Mouse (Mus musculus) lung, adult 2 months (tissue): ENCODE measurements around the gene Gm21964. TPM values are rescaled to one million over a fixed set of nuclear protein-coding genes. Genes with fewer than 3 reads are reported as not detected.
A peak's percentile ranks its signal among the peaks of the same experiment; 100 is the strongest.

Experiments
- DNase-seq: peaks from one replicate; pipeline ENCODE4 v3.0.0; 2022
- H3K4me1 ChIP-seq: fragments of 200-500 bp; 2 replicates; pipeline ENCODE4 v1.6.1; 2011; ENCODE audit warnings: low read length; ENCODE audit not compliant: control insufficient read depth, insufficient read depth
- H3K4me3 ChIP-seq: fragments of 200-500 bp; replicated peaks from 2 replicates; pipeline ENCODE3; 2011; ENCODE audit warnings: low read depth, mild to moderate bottlenecking, control low read depth, low read length; ENCODE audit errors: extremely low read depth
- CTCF ChIP-seq: fragments of 200-500 bp; IDR thresholded peaks from 2 replicates; pipeline ENCODE4 v1.5.1; 2011; ENCODE audit warnings: mild to moderate bottlenecking, low read length, control low read depth; ENCODE audit not compliant: insufficient read depth
- POLR2A ChIP-seq: fragments of 200-500 bp; IDR thresholded peaks from 2 replicates; pipeline ENCODE4 v1.6.1; 2011; ENCODE audit warnings: low read depth, mild to moderate bottlenecking, control low read depth, low read length, borderline replicate concordance; ENCODE audit errors: extremely low read depth
- WGBS: fragments of 180-500 bp; shearing (Covaris S2); methylation state at CpG from one replicate; pipeline ENCODE4 v1.1.7; 2018; 5-methylcytosine and 5-hydroxymethylcytosine counted together
- polyA plus RNA-seq: library from polyadenylated mRNA; depleted of rRNA; stranded (reverse); fragments of >200 nt; gene quantifications from 2 replicates; pipeline ENCODE4 v1.2.3, GENCODE M21; 2012

The Gm21964 gene
- polyA plus RNA-seq, 1 experiment = not detected

DNA sequence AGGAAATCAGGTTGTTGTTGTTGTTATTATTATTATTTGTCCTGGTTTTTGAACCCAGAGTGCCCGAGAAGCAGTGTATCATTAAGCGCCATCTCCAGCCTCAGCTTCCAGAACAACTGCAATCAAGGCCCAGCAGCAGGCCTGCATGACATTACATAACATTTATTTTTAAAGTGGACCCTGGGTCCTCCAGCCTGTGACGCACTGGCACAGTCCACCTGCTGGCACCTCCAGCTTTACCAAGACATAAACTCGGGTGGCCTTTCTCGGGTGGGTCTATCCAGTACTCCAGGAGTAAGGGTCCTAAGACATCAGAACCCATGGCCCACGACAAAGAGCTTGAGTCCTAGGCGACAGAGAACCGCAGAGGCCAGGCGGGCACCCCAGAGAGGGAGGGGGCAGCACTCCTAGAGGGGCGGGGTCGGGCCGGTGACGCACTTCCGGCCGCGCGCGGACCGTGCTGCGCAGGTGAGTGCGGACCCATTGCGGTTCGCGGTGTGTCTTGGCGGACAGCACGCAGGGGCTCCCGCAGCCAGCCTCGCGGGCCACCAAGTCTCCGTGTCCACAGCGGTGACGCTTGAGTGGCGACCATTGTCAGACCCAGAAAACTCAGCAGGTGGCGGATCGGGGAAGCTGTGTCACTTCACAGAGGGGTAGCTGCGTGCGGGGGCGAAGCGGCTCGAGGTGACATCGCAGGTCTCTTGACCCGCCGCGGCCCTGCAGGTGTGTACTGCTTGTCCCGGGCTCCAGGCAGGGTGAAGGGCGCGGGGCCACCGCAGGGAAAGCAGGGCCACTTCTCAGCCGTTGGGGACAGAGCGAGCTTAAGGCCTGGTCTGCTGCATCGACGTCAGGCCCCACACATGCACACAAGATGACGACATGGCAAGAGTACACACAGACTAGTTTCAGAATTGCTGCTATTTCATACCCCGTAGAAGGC, 21.5 kb upstream of the Gm21964 start, which contains the start of gene Zfp612:
Zfp612 (plus strand) TSS at position 465 of the 940 bp plus-strand sequence.
- no peaks in the 10 kb centered on the region for H3K4me1 ChIP-seq
- peak within 1 kb of the TSS; percentile 66 for H3K4me3 ChIP-seq
- WGBS = 9% methylated on average over 54 of the region's 54 CpGs
- TF ChIP-seq CTCF = no peak
- TF ChIP-seq POLR2A = peak; percentile 55; the same call in 1 of the 2 replicates
- peak; percentile 68 for DNase-seq

DNA sequence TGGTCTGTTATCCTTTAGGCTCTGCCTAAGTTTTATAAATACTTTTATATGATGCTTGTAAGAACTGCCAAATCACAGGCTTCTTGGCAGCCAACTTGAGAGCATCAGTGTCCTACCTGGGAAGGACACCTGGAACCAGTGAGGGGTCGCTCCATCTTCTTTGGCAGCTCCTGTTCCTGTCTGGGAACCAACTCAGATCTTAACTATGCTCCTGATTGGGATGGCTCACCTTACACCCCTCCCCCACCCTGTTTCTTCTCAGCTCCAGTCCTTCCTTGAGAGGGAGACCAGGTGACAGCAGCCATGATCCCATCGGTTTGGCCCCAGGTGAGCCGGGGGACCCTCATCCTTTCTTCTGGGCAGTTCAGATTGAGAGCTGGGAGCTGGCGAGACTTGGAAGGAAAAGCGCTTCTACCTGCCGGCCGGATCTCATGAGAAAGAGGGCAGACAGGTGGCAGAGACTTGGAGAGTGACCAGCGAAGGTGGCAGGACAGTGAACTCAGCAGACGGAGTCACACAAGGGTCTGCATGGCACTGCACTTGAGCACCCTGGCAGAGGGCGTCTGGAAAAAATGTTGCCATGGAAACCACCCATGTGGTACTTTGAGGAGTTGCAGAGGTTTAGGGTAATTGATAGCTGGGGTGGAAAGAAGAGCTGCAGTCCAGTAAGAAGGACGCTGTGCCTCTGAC, 18.4 kb upstream of the Gm21964 start:
- no peak for DNase-seq
- TF ChIP-seq POLR2A = no peak
- 75% methylated on average over 11 of the region's 11 CpGs for WGBS
- no peak overlapping the region for H3K4me3 ChIP-seq
- no peaks in the 10 kb centered on the region for H3K4me1 ChIP-seq

DNA sequence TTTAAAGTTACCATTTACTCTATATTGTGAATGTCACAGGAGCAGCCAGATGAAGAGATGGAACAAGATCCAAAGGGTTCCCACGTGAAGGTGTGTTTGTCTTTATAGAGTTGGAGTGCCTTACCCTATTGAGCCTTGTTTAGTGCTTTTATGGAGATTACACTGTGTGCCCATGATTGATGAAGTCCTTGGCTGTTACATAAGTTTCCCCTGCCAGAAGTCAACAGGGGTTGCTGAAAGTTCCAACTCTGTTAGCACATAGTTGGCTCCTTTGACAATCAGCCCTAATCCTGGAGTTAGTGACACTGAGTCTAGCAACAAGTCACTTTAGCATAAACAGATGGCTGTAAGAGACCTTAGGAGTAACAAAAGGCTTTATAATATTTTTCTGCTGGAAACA, 9.1 kb upstream of the Gm21964 start:
- Histone ChIP-seq H3K4me3 (no peak overlapping the region), H3K4me1 (no peaks in the 10 kb centered on the region)
- WGBS = 38% methylated on average over 1 of the region's 1 CpGs
- TF ChIP-seq POLR2A (no peak), CTCF (no peak)
- DNase-seq = no peak

DNA sequence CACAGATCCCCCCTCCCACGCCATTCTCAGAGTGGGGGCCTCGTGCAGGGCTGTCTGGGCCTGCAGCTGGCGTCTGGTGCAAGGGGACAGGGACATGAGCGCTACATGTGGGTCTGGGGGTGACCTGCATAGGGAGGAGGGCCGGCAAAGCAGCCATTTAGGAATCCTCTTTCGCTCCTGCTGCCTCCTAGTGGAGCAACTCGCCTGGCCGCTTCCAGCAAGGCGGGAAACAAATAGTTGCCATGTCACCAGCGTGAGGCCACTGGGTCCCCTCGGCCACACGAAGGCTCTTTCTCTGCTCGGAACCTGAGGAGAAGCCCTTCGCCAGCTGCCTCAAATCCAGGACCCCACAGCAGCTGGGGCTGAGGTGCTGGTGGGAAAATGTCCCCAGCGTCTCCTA, 669 bp downstream of the Gm21964 start:
- H3K4me1 ChIP-seq = no peaks in the 10 kb centered on the region
- WGBS = 86% methylated on average over 15 of the region's 15 CpGs

DNA sequence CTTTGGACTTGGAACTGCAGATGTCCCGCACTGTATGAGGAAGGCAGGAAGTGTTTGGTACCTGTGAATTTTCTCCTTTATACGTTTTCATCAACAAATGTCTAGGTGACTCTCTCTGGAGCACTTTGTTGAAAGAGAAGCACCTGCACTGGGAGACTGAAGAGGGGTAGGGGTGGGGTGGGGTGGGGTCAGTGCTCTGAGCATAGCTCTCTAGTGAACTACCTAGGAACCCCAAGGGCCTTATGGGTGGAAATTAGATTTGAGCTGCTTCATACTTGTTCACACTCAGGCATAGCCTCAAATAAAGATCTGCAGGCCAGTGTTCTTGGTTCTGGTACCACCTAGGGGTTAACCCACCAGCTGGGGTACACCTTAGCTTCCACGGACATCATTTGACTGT, 1.6 kb downstream of the Gm21964 start, which contains the start of gene Gm17720:
Gm17720 (minus strand) TSS at position 101 of the 400 bp plus-strand sequence.
- WGBS = 79% methylated on average over 3 of the region's 3 CpGs
- Histone ChIP-seq H3K4me3 (no peak within 1 kb of the TSS), H3K4me1 (no peaks in the 10 kb centered on the region)
- TF ChIP-seq CTCF (no peak), POLR2A (no peak)
- no peak for DNase-seq

More for the DNA sequence above, 669 bp downstream of the Gm21964 start:
- no peak overlapping the region for H3K4me3 ChIP-seq
- DNase-seq = no peak
- TF ChIP-seq CTCF (no peak), POLR2A (no peak)

DNA sequence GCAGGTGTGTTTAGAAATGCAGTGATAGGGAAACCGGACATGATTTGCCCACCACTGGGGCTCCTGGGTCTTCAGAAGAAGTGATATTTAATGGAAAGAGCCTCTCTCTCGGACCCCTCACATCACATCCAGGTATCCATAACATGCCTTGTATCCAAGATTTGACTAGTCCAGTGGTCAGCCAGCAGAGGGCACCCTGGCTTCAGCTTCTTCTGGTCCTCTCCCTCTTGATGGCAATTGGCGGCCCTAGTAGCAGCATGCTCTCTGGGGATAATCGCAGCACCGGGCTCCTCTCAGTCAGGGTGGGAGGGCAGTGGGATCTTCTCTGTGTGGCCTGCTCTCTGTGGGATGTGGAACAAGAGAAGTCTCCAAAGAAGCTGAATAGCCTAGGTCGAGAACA, 18.7 kb downstream of the Gm21964 start:
- H3K4me1 ChIP-seq = no peaks in the 10 kb centered on the region
- TF ChIP-seq CTCF = peak; percentile 22; the same call in 1 of the 2 replicates
- no peak for TF ChIP-seq POLR2A
- peak; percentile 4 for DNase-seq
- WGBS = 37% methylated on average over 6 of the region's 6 CpGs
- H3K4me3 ChIP-seq = no peak overlapping the region

DNA sequence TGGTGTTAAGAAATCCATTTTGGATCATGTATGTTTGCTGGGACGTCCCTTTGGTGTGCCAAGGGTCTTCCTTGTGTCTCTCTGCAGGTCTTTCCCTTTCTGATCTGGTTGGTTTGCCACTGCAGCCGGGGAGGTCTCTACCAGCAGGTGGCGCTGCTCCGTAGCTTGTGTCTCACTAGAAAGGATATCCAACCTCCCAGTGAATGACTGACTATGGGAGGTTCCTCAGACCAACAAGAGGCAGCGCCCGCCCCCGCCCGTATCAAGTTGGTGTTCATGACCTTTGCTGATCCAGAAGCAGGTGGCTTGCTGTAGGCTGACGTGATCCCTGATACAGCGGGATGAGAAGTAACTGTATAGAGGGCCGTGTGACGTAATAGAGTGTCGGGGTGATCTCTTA, 29.5 kb downstream of the Gm21964 start:
- peak; percentile 68 for DNase-seq
- TF ChIP-seq POLR2A = no peak
- TF ChIP-seq CTCF = peak; percentile 87
- no peak overlapping the region for H3K4me3 ChIP-seq
- H3K4me1 ChIP-seq = no peaks in the 10 kb centered on the region
- 16% methylated on average over 13 of the region's 13 CpGs for whole genome bisulfite sequencing

DNA sequence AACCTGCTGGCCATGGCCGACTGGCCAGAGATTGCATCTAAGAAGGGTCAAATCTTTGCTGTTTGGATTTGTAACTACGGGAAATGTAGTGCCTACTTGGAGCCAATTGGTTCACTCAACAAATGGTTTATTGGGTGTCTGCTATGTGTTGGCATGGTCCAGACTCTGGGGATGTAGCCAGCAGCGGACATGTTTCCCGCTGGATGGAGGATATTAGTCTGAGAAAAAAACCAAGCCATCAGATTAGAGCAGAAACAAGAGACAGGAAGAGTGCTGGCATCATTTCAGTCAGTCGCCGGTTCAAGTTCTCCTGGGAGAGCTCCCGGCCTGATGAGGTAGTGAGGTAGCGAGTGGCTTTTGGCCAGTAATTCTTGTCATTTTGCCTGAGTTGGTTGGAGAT, 33.2 kb downstream of the Gm21964 start:
- no peaks in the 10 kb centered on the region for H3K4me1 ChIP-seq
- no peak overlapping the region for H3K4me3 ChIP-seq
- no peak for DNase-seq
- TF ChIP-seq POLR2A (no peak), CTCF (no peak)
- WGBS = 77% methylated on average over 8 of the region's 8 CpGs

DNA sequence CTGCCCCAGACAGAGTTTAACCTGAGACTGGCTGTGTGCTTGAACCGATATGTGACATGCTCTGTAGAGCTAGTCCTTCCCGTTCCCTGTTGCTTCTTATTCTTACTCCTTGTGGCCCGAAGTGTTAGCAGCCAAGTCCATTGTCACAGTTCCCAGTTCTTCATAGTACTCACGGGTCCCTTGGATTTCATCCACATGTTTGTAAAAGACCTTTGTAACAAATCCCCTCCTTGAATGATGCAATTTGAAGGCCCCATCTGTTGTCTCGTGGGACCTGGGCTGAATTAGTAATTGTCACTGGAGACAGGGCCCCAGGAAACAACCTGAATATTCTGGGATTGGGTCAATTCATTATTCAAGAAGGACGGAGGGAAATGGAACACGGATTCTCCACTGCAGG, 34.5 kb downstream of the Gm21964 start:
- Histone ChIP-seq H3K4me3 (no peak overlapping the region), H3K4me1 (no peaks in the 10 kb centered on the region)
- 74% methylated on average over 7 of the region's 7 CpGs for WGBS
- no peak for DNase-seq
- TF ChIP-seq POLR2A (no peak), CTCF (no peak)

DNA sequence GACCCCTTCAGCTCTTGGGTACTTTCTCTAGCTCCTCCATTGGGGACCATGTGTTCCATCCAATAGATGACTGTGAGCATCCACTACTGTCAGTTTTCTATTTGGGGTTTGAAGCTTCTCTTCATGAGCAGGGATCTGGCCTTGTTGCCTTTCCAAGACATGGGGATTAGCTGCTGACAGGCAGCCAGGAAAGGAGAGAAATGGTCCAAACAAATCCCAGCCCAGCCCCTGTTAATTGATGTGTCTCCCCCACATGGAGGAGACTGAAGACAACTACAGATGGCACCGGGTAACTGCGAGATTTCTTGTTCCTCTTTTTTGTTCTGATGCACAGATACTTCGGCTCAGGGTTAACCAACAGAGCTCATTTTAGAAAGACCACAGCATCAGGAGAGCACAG, 39.1 kb downstream of the Gm21964 start:
- TF ChIP-seq CTCF (no peak), POLR2A (no peak)
- Histone ChIP-seq H3K4me3 (no peak overlapping the region), H3K4me1 (no peaks in the 10 kb centered on the region)
- 70% methylated on average over 3 of the region's 3 CpGs for WGBS
- DNase-seq = no peak
